Mouse (Mus musculus) MEL (cell line): ENCODE results near the gene Cd9. TPM values are rescaled to one million over a fixed set of nuclear protein-coding genes. Genes with fewer than 3 reads are reported as not detected.

Experiments
- DNase-seq: peaks from one replicate; pipeline ENCODE4 v3.0.0; 2011; ENCODE audit warnings: low read depth, low spot score
- H3K27ac ChIP-seq: 2 replicates; pipeline ENCODE4 v1.5.1; 2012; ENCODE audit warnings: low read depth, mild to moderate bottlenecking, control low read depth, low read length, moderate library complexity; ENCODE audit not compliant: control insufficient read depth
- H3K27me3 ChIP-seq, 2 experiments: fragments of 150-350 bp in 1 of 2; sonication (generic) in 1 of 2; 2 replicates each; pipeline ENCODE4 v1.6.1; 2012; ENCODE audit warnings: low read length in 2 of 2, mild to moderate bottlenecking in 2 of 2, improper control_type of control experiment in 1 of 2, moderate library complexity in 1 of 2; ENCODE audit not compliant: insufficient read depth in 2 of 2, control insufficient read depth in 1 of 2
- H3K36me3 ChIP-seq, 2 experiments: 2 replicates each; pipeline ENCODE4 v1.6.1; 2012 to 2014; ENCODE audit warnings: low read length in 2 of 2, improper control_type of control experiment in 1 of 2, inconsistent platforms in 1 of 2, mild to moderate bottlenecking in 1 of 2; ENCODE audit not compliant: insufficient read depth in 2 of 2, control insufficient read depth in 1 of 2
- H3K4me1 ChIP-seq, 2 experiments: fragments of 150-350 bp in 1 of 2; sonication (generic) in 1 of 2; 2 replicates each; pipeline ENCODE4 v1.6.1; 2012; ENCODE audit warnings: low read length in 2 of 2, improper control_type of control experiment in 1 of 2, mild to moderate bottlenecking in 1 of 2; ENCODE audit not compliant: insufficient read depth in 2 of 2, control insufficient read depth in 1 of 2
- H3K4me3 ChIP-seq, 2 experiments: fragments of 150-350 bp in 1 of 2; sonication (generic) in 1 of 2; 2 replicates each; pipeline ENCODE4 v1.5.1; 2012; ENCODE audit warnings: low read depth in 2 of 2, low read length in 2 of 2, mild to moderate bottlenecking in 2 of 2, moderate library complexity in 2 of 2, control low read depth in 1 of 2, improper control_type of control experiment in 1 of 2; ENCODE audit not compliant: control insufficient read depth in 1 of 2, insufficient read depth in 1 of 2
- H3K79me2 ChIP-seq: 2 replicates; pipeline ENCODE4 v1.6.1; 2012; ENCODE audit warnings: mild to moderate bottlenecking, low read length, moderate library complexity; ENCODE audit not compliant: control insufficient read depth, poor library complexity, insufficient read depth
- H3K9ac ChIP-seq: 2 replicates; pipeline ENCODE4 v1.6.1; 2012; ENCODE audit warnings: low read depth, mild to moderate bottlenecking, control low read depth, low read length, moderate library complexity; ENCODE audit not compliant: control insufficient read depth, poor library complexity, severe bottlenecking
- H3K9me3 ChIP-seq: fragments of 150-350 bp; sonication (generic); replicated peaks from 2 replicates; pipeline ENCODE4 v1.6.1; 2012; ENCODE audit warnings: mild to moderate bottlenecking, low read length, improper control_type of control experiment, moderate library complexity; ENCODE audit not compliant: insufficient read depth
- BHLHE40 ChIP-seq: IDR thresholded peaks from 2 replicates; pipeline ENCODE4 v1.6.1; 2012; ENCODE audit warnings: low read depth, mild to moderate bottlenecking, inconsistent platforms, low read length, improper control_type of control experiment, borderline replicate concordance
- CHD1 ChIP-seq: IDR thresholded peaks from 2 replicates; pipeline ENCODE4 v1.6.1; 2012; ENCODE audit warnings: low read depth, mild to moderate bottlenecking, inconsistent platforms, low read length, improper control_type of control experiment
- CTCF ChIP-seq, 3 experiments: IDR thresholded peaks in 2 of 3; conservative IDR thresholded peaks in 1 of 3; 2 replicates each; pipeline ENCODE4 v1.5.1; 2011 to 2012; ENCODE audit warnings: low read length in 3 of 3, low read depth in 2 of 3, mild to moderate bottlenecking in 2 of 3, improper control_type of control experiment in 1 of 3, inconsistent platforms in 1 of 3, mixed read lengths in 1 of 3, moderate library complexity in 1 of 3; ENCODE audit not compliant: control insufficient read depth in 1 of 3, insufficient read depth in 1 of 3, poor library complexity in 1 of 3, severe bottlenecking in 1 of 3
- E2F4 ChIP-seq: IDR thresholded peaks from 2 replicates; pipeline ENCODE4 v1.6.1; 2011; ENCODE audit warnings: low read depth, low read length, improper control_type of control experiment, borderline replicate concordance
- ELF1 ChIP-seq: IDR thresholded peaks from 2 replicates; pipeline ENCODE4 v1.6.1; 2014; ENCODE audit warnings: low read depth, mild to moderate bottlenecking, inconsistent platforms, low read length, improper control_type of control experiment, moderate library complexity
- GABPA ChIP-seq: IDR thresholded peaks from 2 replicates; pipeline ENCODE4 v1.6.1; 2012; ENCODE audit warnings: low read depth, mild to moderate bottlenecking, inconsistent platforms, low read length, improper control_type of control experiment, moderate library complexity
- HCFC1 ChIP-seq: IDR thresholded peaks from 2 replicates; pipeline ENCODE4 v1.6.1; 2012; ENCODE audit warnings: low read depth, mild to moderate bottlenecking, inconsistent platforms, low read length, improper control_type of control experiment, moderate library complexity
- MAX ChIP-seq: IDR thresholded peaks from 2 replicates; pipeline ENCODE4 v1.6.1; 2011; ENCODE audit warnings: low read length, improper control_type of control experiment
- MAZ ChIP-seq: IDR thresholded peaks from 2 replicates; pipeline ENCODE4 v1.6.1; 2012; ENCODE audit warnings: low read depth, mild to moderate bottlenecking, inconsistent platforms, low read length, improper control_type of control experiment
- MEF2A ChIP-seq: IDR thresholded peaks from 2 replicates; pipeline ENCODE4 v1.6.1; 2014; ENCODE audit warnings: low read depth, mild to moderate bottlenecking, inconsistent platforms, low read length, improper control_type of control experiment; ENCODE audit not compliant: poor library complexity, insufficient replicate concordance, severe bottlenecking; ENCODE audit errors: extremely low read depth
- MYB ChIP-seq: IDR thresholded peaks from 2 replicates; pipeline ENCODE4 v1.6.1; 2011; ENCODE audit warnings: mild to moderate bottlenecking, low read depth, low read length, improper control_type of control experiment
- NRF1 ChIP-seq: IDR thresholded peaks from 2 replicates; pipeline ENCODE4 v1.6.1; 2014; ENCODE audit warnings: low read depth, mild to moderate bottlenecking, inconsistent platforms, low read length, improper control_type of control experiment, moderate library complexity; ENCODE audit not compliant: poor library complexity, insufficient read depth, severe bottlenecking
- POLR2A ChIP-seq, 2 experiments: IDR thresholded peaks; 2 replicates each; pipeline ENCODE4 v1.6.1; 2011 to 2012; ENCODE audit warnings: low read length in 2 of 2, mild to moderate bottlenecking in 2 of 2, control low read depth in 1 of 2, improper control_type of control experiment in 1 of 2, low read depth in 1 of 2, moderate library complexity in 1 of 2; ENCODE audit not compliant: control insufficient read depth in 1 of 2, insufficient read depth in 1 of 2, poor library complexity in 1 of 2
- POLR2AphosphoS2 ChIP-seq: IDR thresholded peaks from 2 replicates; pipeline ENCODE4 v1.6.1; 2011; ENCODE audit warnings: low read length, improper control_type of control experiment
- POLR2AphosphoS5 ChIP-seq: IDR thresholded peaks from 2 replicates; pipeline ENCODE4 v1.6.1; 2012; ENCODE audit warnings: low read depth, borderline replicate concordance, mild to moderate bottlenecking, inconsistent platforms, low read length, moderate library complexity, mixed read lengths
- RAD21 ChIP-seq: IDR thresholded peaks from 2 replicates; pipeline ENCODE4 v1.6.1; 2011; ENCODE audit warnings: mild to moderate bottlenecking, low read depth, low read length, improper control_type of control experiment
- SIN3A ChIP-seq: IDR thresholded peaks from 2 replicates; pipeline ENCODE4 v1.6.1; 2012; ENCODE audit warnings: low read length, improper control_type of control experiment, inconsistent platforms
- TAL1 ChIP-seq: IDR thresholded peaks from 2 replicates; pipeline ENCODE4 v1.6.1; 2012; ENCODE audit warnings: mild to moderate bottlenecking, inconsistent platforms, low read length, moderate library complexity, mixed read lengths
- USF1 ChIP-seq: IDR thresholded peaks from 2 replicates; pipeline ENCODE4 v1.6.1; 2014; ENCODE audit warnings: low read depth, mild to moderate bottlenecking, inconsistent platforms, low read length, improper control_type of control experiment, moderate library complexity
- USF2 ChIP-seq, 2 experiments: IDR thresholded peaks; 2 replicates each; pipeline ENCODE4 v1.6.1; 2011 to 2012; ENCODE audit warnings: improper control_type of control experiment in 2 of 2, low read length in 2 of 2, borderline replicate concordance in 1 of 2, inconsistent platforms in 1 of 2, low read depth in 1 of 2, mild to moderate bottlenecking in 1 of 2; ENCODE audit not compliant: insufficient read depth in 1 of 2
- ZKSCAN1 ChIP-seq: IDR thresholded peaks from 2 replicates; pipeline ENCODE4 v1.6.1; 2012; ENCODE audit warnings: low read depth, mild to moderate bottlenecking, inconsistent platforms, low read length, improper control_type of control experiment, moderate library complexity
- ZMIZ1 ChIP-seq: IDR thresholded peaks from 2 replicates; pipeline ENCODE4 v1.6.1; 2012; ENCODE audit warnings: low read depth, mild to moderate bottlenecking, inconsistent platforms, low read length, improper control_type of control experiment, moderate library complexity
- polyA plus RNA-seq, 2 experiments: library from polyadenylated mRNA; stranded (reverse) in 1 of 2; unstranded in 1 of 2; fragments of >175 nt in 1 of 2; fragments of >200 nt in 1 of 2; gene quantifications; 2 replicates each; pipeline versions ENCODE4 v1.2.1 to v1.2.4; 2012; ENCODE audit warnings: low replicate concordance in 2 of 2, low read depth in 1 of 2; ENCODE audit not compliant: insufficient read length in 2 of 2, insufficient read depth in 1 of 2, missing spikeins in 1 of 2
- total RNA-seq: library from RNA; depleted of rRNA; stranded (reverse); fragments of 300-350 nt; gene quantifications from 2 replicates; pipeline ENCODE4 v1.2.3, GENCODE M21; 2012; rRNA removed

Gene Cd9
- total RNA-seq (3.6 and 4.2 TPM in 2 replicates), polyA plus RNA-seq (10 to 100 TPM in 1 of 2 experiments, not detected in 1; 10.9 TPM)

DNA sequence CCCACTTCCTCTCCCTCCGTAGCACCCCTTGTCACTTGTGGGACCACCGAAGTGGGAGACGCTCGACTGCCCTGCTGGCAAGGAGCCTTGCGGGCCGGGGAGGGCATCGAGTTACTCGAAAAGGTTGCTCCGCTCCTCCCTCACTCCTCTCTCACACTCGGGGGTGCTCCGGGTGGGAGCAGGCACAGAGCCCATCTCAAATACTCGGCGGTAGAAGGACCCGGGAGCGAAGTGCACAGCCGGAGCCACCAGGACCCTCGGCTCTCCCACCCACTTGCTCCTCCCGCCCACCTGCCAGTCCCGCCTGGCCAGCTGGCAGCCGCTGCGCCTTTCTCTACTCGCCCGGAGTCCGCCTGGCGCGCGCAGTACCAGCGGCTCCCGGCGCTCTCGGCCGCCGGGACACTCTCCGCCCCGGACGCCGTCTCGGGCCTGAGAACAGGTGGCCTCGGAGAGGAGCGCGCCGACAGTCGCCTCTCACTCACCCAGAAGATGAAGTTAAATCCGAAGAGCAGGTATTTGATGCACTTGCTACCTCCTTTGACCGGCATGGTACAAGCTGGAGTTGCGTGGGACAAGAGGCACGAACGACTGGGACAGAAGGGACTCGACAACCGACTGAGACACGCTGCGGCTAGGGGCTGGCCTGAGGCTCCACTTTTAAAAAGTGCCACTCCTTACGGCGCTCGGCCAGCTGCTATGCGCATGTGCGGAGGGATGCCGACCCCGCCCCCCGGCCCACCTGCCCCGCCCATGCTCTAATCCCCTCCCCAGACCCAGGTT lies at the start of gene Cd9:
TSS of gene Cd9 (minus strand) at position 700 of the 780 bp plus-strand sequence.
- no peaks in the 10 kb centered on the region for H3K9me3 ChIP-seq

DNA sequence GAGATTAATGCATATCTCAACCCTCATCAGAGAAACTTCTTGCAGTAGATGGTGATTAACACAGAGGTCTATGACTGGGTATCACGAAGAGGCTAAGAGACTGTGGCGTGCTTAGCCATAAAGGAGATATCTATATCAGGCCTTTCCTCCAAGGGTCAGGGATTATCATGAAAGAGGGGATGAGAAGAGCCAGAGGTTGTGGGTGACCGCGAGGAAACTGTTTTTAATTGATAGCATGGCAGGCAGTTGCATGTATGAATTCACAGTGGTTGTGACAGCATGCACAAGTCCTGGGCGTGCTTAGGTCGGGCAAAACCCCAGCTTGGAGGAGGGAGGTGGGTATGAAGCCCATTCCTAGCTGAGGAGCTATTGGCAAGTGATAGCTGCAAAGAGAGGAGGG lies 46.7 kb upstream of the Cd9 start:
- Histone ChIP-seq H3K27me3 (no peaks in the 10 kb centered on the region; a peak in 2 of 4 replicates), H3K27ac (no peak overlapping the region), H3K9ac (no peak overlapping the region), H3K9me3 (no peaks in the 10 kb centered on the region)
- DNase-seq, result no peak
- TF ChIP-seq MYB (no peak), MEF2A (no peak), MAX (no peak), ZKSCAN1 (no peak), TAL1 (no peak), POLR2AphosphoS2 (no peak), ZMIZ1 (no peak)
- TF ChIP-seq, all 39 proteins: peak for 0
- no peak overlapping the region for H3K4me3 ChIP-seq
- H3K4me1 ChIP-seq, result no peaks in the 10 kb centered on the region
- no peaks in the 10 kb centered on the region for H3K79me2 ChIP-seq
- H3K36me3 ChIP-seq, result no peaks in the 10 kb centered on the region

More for the DNA sequence above, at the start of gene Cd9:
- no peak within 1 kb of the TSS for H3K27ac ChIP-seq
- TF ChIP-seq NRF1 (peak; percentile 71), SIN3A (no peak)
- H3K4me3 ChIP-seq, result peak within 1 kb of the TSS; percentile 66 to 74
- H3K36me3 ChIP-seq, result no peaks in the 10 kb centered on the region
- H3K27me3 ChIP-seq, result no peaks in the 10 kb centered on the region
- peak within 1 kb of the TSS; percentile 57 for H3K9ac ChIP-seq
- H3K4me1 ChIP-seq, result no peaks in the 10 kb centered on the region
- DNase-seq, result peak; percentile 45
- no peaks in the 10 kb centered on the region for H3K79me2 ChIP-seq

DNA sequence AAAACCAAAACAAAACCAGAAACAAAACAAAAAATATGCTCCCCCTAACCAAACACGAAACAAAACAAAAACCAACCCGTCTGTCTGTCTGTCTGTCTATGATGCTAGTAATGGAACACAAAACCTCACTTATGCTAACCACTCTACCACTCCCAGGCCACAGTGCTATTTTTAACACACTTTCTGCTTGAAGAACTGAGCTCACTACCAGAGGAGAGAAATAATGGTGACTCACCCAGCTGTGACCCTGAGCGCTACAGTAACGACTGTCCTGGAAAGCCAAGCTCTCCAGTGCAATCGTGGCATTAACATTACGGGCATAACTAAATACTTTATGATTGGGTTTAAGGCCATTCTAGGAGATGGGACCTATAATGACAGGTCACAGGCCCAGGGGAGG lies 46.2 kb upstream of the Cd9 start:
- Histone ChIP-seq H3K36me3 (no peaks in the 10 kb centered on the region), H3K4me1 (no peaks in the 10 kb centered on the region), H3K27me3 (no peaks in the 10 kb centered on the region; a peak in 2 of 4 replicates), H3K9ac (no peak overlapping the region), H3K27ac (no peak overlapping the region), H3K79me2 (no peaks in the 10 kb centered on the region), H3K9me3 (no peaks in the 10 kb centered on the region), H3K4me3 (no peak overlapping the region)
- TF ChIP-seq ZMIZ1 (no peak), POLR2AphosphoS2 (no peak), USF1 (no peak), SIN3A (no peak), MAZ (no peak), CHD1 (no peak), ELF1 (no peak), E2F4 (no peak), POLR2AphosphoS5 (no peak), TAL1 (no peak), POLR2A (IDR thresholded peaks at IDR 0.05; ENCODE audit: control insufficient read depth in 1 of 2, insufficient read depth in 1 of 2, low read depth in 1 of 2, low read length in 2 of 2, poor library complexity in 1 of 2) (no peak), CTCF (IDR thresholded peaks at IDR 0.05 in 2 of 3, conservative IDR thresholded peaks at IDR 0.05 in 1 of 3; ENCODE audit: control insufficient read depth in 1 of 3, insufficient read depth in 1 of 3, low read depth in 2 of 3, low read length in 3 of 3, poor library complexity in 1 of 3, severe bottlenecking in 1 of 3) (no peak), RAD21 (no peak), HCFC1 (no peak), GABPA (no peak), USF2 (IDR thresholded peaks at IDR 0.05; ENCODE audit: borderline replicate concordance in 1 of 2, insufficient read depth in 1 of 2, low read depth in 1 of 2, low read length in 2 of 2) (no peak), BHLHE40 (no peak)
- DNase-seq, result no peak
